Comparison of ENCODE assay signal across 18 mouse cellular contexts in genomic region chr2:116876955-116877615, GRCm38 (mm10). TPM values are rescaled to one million over a fixed set of nuclear protein-coding genes. Genes with fewer than 3 reads are reported as not detected.
A peak's percentile ranks its signal among the peaks of the same experiment; 100 is the strongest.
DNase-seq lines count a peak whose midpoint lies in the region; ATAC-seq lines count a peak whose summit lies in the region.
"Had no signal": no experiment of that assay in that cellular context is flagged by ENCODE, and none has a peak within 500 bp of the region (broad histone marks: within the 10 kb centered on the region; RNA-seq: fewer than 3 reads in every experiment).

No protein-coding gene starts in this region.

- 34% methylated on average over 9 of the region's 9 CpGs for WGBS in midbrain, embryonic 12.5 days
- WGBS in midbrain, embryonic 10.5 days: 29% methylated on average over 9 of the region's 9 CpGs
- WGBS in embryonic facial prominence, embryonic 10.5 days: 37% methylated on average over 9 of the region's 9 CpGs
- WGBS in hindbrain, embryonic 10.5 days: 32% methylated on average over 9 of the region's 9 CpGs
- WGBS in neural tube, embryonic 13.5 days: 23% methylated on average over 9 of the region's 9 CpGs

- no peaks in the 10 kb centered on the region for H3K36me3 ChIP-seq in midbrain, embryonic 12.5 days
- H3K36me3 ChIP-seq in midbrain, embryonic 10.5 days: no peaks in the 10 kb centered on the region
- H3K36me3 ChIP-seq in embryonic facial prominence, embryonic 10.5 days (replicated peaks): no peaks in the 10 kb centered on the region
- H3K36me3 ChIP-seq in hindbrain, embryonic 10.5 days: no peaks in the 10 kb centered on the region
- no peaks in the 10 kb centered on the region for H3K36me3 ChIP-seq in neural tube, embryonic 13.5 days
- H3K36me3 ChIP-seq: limb, embryonic 12.5 days; liver, embryonic 15.5 days had no signal

- no peaks in the 10 kb centered on the region for H3K27me3 ChIP-seq in midbrain, embryonic 12.5 days
- H3K27me3 ChIP-seq in midbrain, embryonic 10.5 days (ENCODE audit: low read depth, poor library complexity, severe bottlenecking): no peaks in the 10 kb centered on the region
- no peaks in the 10 kb centered on the region for H3K27me3 ChIP-seq in embryonic facial prominence, embryonic 10.5 days (replicated peaks; ENCODE audit: low read depth, poor library complexity, severe bottlenecking)
- H3K27me3 ChIP-seq in hindbrain, embryonic 10.5 days (ENCODE audit: insufficient read depth, poor library complexity, severe bottlenecking): no peaks in the 10 kb centered on the region
- no peaks in the 10 kb centered on the region for H3K27me3 ChIP-seq in neural tube, embryonic 13.5 days
- H3K27me3 ChIP-seq: limb, embryonic 12.5 days; liver, embryonic 15.5 days had no signal

- 0 out of 2 replicates have a peak, but pooled peaks have one; percentile 19 for ATAC-seq in midbrain, embryonic 12.5 days (ENCODE audit: low FRiP score, low read depth)
- ATAC-seq in neural tube, embryonic 13.5 days (ENCODE audit: low read depth): peak; percentile 79

- no peak overlapping the region for H3K4me3 ChIP-seq in midbrain, embryonic 12.5 days
- no peak overlapping the region for H3K4me3 ChIP-seq in midbrain, embryonic 10.5 days
- H3K4me3 ChIP-seq in embryonic facial prominence, embryonic 10.5 days: no peak overlapping the region
- no peak overlapping the region for H3K4me3 ChIP-seq in hindbrain, embryonic 10.5 days
- H3K4me3 ChIP-seq in neural tube, embryonic 13.5 days: no peak overlapping the region
- H3K4me3 ChIP-seq: erythroblast, embryonic 14.5 days; limb, embryonic 12.5 days; liver, embryonic 15.5 days; myocyte had no signal

- peaks cover 4% of the 10 kb centered on the region; the same call in 1 of the 2 replicates for H3K4me1 ChIP-seq in midbrain, embryonic 12.5 days
- H3K4me1 ChIP-seq in midbrain, embryonic 10.5 days: peaks cover 8% of the 10 kb centered on the region; the same call in 1 of the 2 replicates
- peaks cover 6% of the 10 kb centered on the region for H3K4me1 ChIP-seq in embryonic facial prominence, embryonic 10.5 days
- H3K4me1 ChIP-seq in hindbrain, embryonic 10.5 days (replicated peaks): peaks cover 7% of the 10 kb centered on the region
- peaks cover 11% of the 10 kb centered on the region for H3K4me1 ChIP-seq in neural tube, embryonic 13.5 days (replicated peaks)
- H3K4me1 ChIP-seq: liver, embryonic 15.5 days had no signal

- no peaks in the 10 kb centered on the region for H3K9me3 ChIP-seq in midbrain, embryonic 12.5 days
- no peaks in the 10 kb centered on the region for H3K9me3 ChIP-seq in midbrain, embryonic 10.5 days (replicated peaks)
- H3K9me3 ChIP-seq in embryonic facial prominence, embryonic 10.5 days: no peaks in the 10 kb centered on the region
- no peaks in the 10 kb centered on the region for H3K9me3 ChIP-seq in hindbrain, embryonic 10.5 days
- no peaks in the 10 kb centered on the region for H3K9me3 ChIP-seq in neural tube, embryonic 13.5 days
- H3K9me3 ChIP-seq: limb, embryonic 12.5 days; liver, embryonic 15.5 days had no signal

- no peak for DNase-seq in midbrain, embryonic 10.5 days (ENCODE audit: low spot score)
- no peak for DNase-seq in embryonic facial prominence, embryonic 10.5 days (ENCODE audit: low spot score)
- DNase-seq in hindbrain, embryonic 10.5 days (ENCODE audit: low spot score): peak; percentile 9
- DNase-seq in urinary bladder, adult 2 months (ENCODE audit: low spot score): no peak
- DNase-seq in gastrocnemius, postnatal 25 days: no peak
- DNase-seq: adrenal gland, postnatal 36 days; heart, postnatal 36 days; kidney, adult 11 months; kidney, postnatal 25 days had no signal

- no peak overlapping the region for H3K9ac ChIP-seq in midbrain, embryonic 12.5 days (replicated peaks)
- no peak overlapping the region for H3K9ac ChIP-seq in neural tube, embryonic 13.5 days
- H3K9ac ChIP-seq: limb, embryonic 12.5 days; liver, embryonic 15.5 days had no signal

- H3K4me2 ChIP-seq in midbrain, embryonic 12.5 days (replicated peaks): no peak overlapping the region
- H3K4me2 ChIP-seq in neural tube, embryonic 13.5 days: no peak overlapping the region
- H3K4me2 ChIP-seq: heart, embryonic 11.5 days; limb, embryonic 12.5 days; liver, embryonic 15.5 days had no signal

- 0 out of 2 replicates have a peak overlapping the region, but pooled peaks have one; percentile 15 for H3K27ac ChIP-seq in midbrain, embryonic 12.5 days (replicated peaks)
- H3K27ac ChIP-seq in midbrain, embryonic 10.5 days (replicated peaks): no peak overlapping the region
- 0 out of 2 replicates have a peak overlapping the region, but pooled peaks have one; percentile 30 for H3K27ac ChIP-seq in embryonic facial prominence, embryonic 10.5 days (replicated peaks)
- H3K27ac ChIP-seq in hindbrain, embryonic 10.5 days: 0 out of 2 replicates have a peak overlapping the region, but pooled peaks have one; percentile 3
- peak overlapping the region; percentile 62 for H3K27ac ChIP-seq in neural tube, embryonic 13.5 days (replicated peaks)
- H3K27ac ChIP-seq: limb, embryonic 12.5 days; liver, embryonic 15.5 days; macrophage had no signal

RNA-seq across cellular contexts. Expression of gene Tmco5, which starts 1.4 kb away (rescaled TPM):
- not detected in 2 replicates for polyA plus RNA-seq in midbrain, embryonic 12.5 days (2016; fragmentation: Nextera tagmentation; extraction: Ambion mirVana)
- polyA plus RNA-seq in midbrain, embryonic 10.5 days (2016; fragmentation: Nextera tagmentation; extraction: Ambion mirVana): not detected in 2 replicates
- not detected in 2 replicates for polyA plus RNA-seq in embryonic facial prominence, embryonic 10.5 days (2016; fragmentation: Nextera tagmentation; extraction: Ambion mirVana)
- not detected in 2 replicates for polyA plus RNA-seq in hindbrain, embryonic 10.5 days (2016; fragmentation: Nextera tagmentation; extraction: Ambion mirVana)
- not detected in 2 replicates for polyA plus RNA-seq in neural tube, embryonic 13.5 days (2015; fragmentation: Nextera tagmentation; extraction: Ambion mirVana)
- not detected in 2 replicates for polyA plus RNA-seq in urinary bladder, adult 2 months (2012; rRNA removed)
- total RNA-seq in gastrocnemius, postnatal 25 days (2021): not detected
- total RNA-seq: adrenal gland, postnatal 36 days; gastrocnemius, adult 8-10 months; heart, postnatal 36 days had no signal
- polyA plus RNA-seq: erythroblast, embryonic 14.5 days; heart, embryonic 11.5 days; limb, embryonic 12.5 days; liver, embryonic 15.5 days; macrophage; myocyte had no signal
